Mouse (Mus musculus): ENCODE measurements at regions not wholly inside any gene's neighbourhood (a gene's known extent, or its start where the extent isn't known, plus 50 kb on each side); places are given as distances from the start of the nearest gene placed in this dataset.
"Not testable (repeated sequence)": the region's sequence is repeated elsewhere in the genome, so short reads cannot be mapped to it uniquely, and the experiment has no call there.

DNA sequence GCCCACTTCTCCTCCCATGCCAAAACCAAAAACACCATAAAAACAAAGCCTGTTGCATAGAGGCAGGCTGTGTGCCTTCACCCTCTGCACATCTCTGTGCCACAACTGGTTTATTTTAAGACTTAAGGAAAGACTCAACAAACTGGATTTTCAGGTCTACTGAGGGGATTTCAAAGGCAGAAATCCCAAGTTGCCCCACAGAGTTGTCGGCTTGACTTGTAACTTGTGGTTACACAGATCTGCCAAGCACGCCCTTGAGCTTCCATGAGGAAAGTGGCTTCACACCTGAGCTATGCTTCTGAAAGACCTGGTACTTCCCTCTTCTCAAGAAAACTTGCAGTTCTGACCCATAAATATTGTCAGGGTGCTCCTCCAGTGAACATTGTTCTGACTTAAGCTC lies 332.4 kb upstream of the Shh start:
- no peaks in the 10 kb centered on the region for H3K27me3 ChIP-seq (replicated peaks)
- no peak overlapping the region for H3K9ac ChIP-seq
- H3K36me3 ChIP-seq, result no peaks in the 10 kb centered on the region
- H3K27ac ChIP-seq (replicated peaks), result no peak overlapping the region
- no peak overlapping the region for H3K4me3 ChIP-seq
- no peaks in the 10 kb centered on the region for H3K9me3 ChIP-seq
- 81% methylated on average over 2 of the region's 2 CpGs for WGBS
- no peak for ATAC-seq (ENCODE audit: extremely low read depth, insufficient number of reproducible peaks, low FRiP score, low TSS enrichment)
- H3K4me2 ChIP-seq, result no peak overlapping the region
- H3K4me1 ChIP-seq, result no peaks in the 10 kb centered on the region

GRCm38 (mm10) chr5:28798361-28798760 lies 331.3 kb upstream of the Shh start:
- Histone ChIP-seq H3K4me3 (no peak overlapping the region), H3K9me3 (no peaks in the 10 kb centered on the region), H3K27me3 (replicated peaks) (no peaks in the 10 kb centered on the region), H3K9ac (no peak overlapping the region), H3K36me3 (no peaks in the 10 kb centered on the region), H3K4me2 (no peak overlapping the region), H3K27ac (replicated peaks) (no peak overlapping the region), H3K4me1 (no peaks in the 10 kb centered on the region)
- 78% methylated on average over 1 of the region's 1 CpGs for WGBS
- no peak for ATAC-seq (ENCODE audit: extremely low read depth, insufficient number of reproducible peaks, low FRiP score, low TSS enrichment)

DNA sequence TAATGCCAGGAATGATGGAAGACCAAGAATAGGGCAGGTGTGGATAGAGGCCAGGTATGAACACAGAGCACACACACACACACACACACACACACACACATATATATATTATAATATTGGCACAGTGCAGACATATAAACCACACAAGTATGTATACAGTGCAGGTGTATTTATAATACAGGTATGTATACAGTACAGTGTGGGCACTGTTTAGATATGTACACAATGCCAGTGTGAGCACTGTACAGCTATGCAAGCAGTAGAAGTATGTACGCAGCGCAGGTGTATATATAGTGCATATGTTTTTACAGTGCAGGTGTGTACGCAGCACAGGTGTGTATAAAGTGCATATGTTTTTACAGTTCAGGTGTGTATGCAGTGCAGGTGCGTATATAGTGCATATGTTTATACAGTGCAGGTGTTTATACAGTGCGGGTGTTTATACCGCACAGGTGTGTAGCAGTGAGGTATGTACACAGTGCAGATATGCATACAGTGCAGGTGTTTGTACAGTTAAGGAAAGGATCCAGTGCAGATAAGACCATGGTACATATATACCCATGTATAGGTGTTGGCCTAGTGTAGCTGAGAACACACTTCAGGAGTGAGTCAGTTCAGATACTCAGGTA lies 328.2 kb upstream of the Shh start:
- Histone ChIP-seq H3K4me2 (no peak overlapping the region), H3K27me3 (replicated peaks) (no peaks in the 10 kb centered on the region), H3K9ac (no peak overlapping the region), H3K36me3 (no peaks in the 10 kb centered on the region), H3K27ac (replicated peaks) (no peak overlapping the region), H3K9me3 (no peaks in the 10 kb centered on the region), H3K4me1 (no peaks in the 10 kb centered on the region), H3K4me3 (no peak overlapping the region)
- ATAC-seq (ENCODE audit: extremely low read depth, insufficient number of reproducible peaks, low FRiP score, low TSS enrichment), result no peak
- WGBS, result 89% methylated on average over 6 of the region's 6 CpGs

GRCm38 (mm10) chr5:28793781-28794180 lies 326.7 kb upstream of the Shh start:
- no peak for ATAC-seq (ENCODE audit: extremely low read depth, insufficient number of reproducible peaks, low FRiP score, low TSS enrichment)
- no peak overlapping the region for H3K4me3 ChIP-seq
- no peaks in the 10 kb centered on the region for H3K27me3 ChIP-seq (replicated peaks)
- no peak overlapping the region for H3K9ac ChIP-seq
- no peak overlapping the region for H3K27ac ChIP-seq (replicated peaks)
- H3K9me3 ChIP-seq, result no peaks in the 10 kb centered on the region
- no peaks in the 10 kb centered on the region for H3K36me3 ChIP-seq
- H3K4me1 ChIP-seq, result no peaks in the 10 kb centered on the region
- 55% methylated on average over 2 of the region's 2 CpGs for WGBS
- no peak overlapping the region for H3K4me2 ChIP-seq

- Histone ChIP-seq H3K4me2 (no peak overlapping the region), H3K4me1 (no peaks in the 10 kb centered on the region), H3K9ac (no peak overlapping the region), H3K27me3 (replicated peaks) (no peaks in the 10 kb centered on the region), H3K4me3 (no peak overlapping the region), H3K36me3 (no peaks in the 10 kb centered on the region), H3K27ac (replicated peaks) (no peak overlapping the region), H3K9me3 (no peaks in the 10 kb centered on the region)
- no peak for ATAC-seq (ENCODE audit: extremely low read depth, insufficient number of reproducible peaks, low FRiP score, low TSS enrichment)
- 77% methylated on average over 11 of the region's 11 CpGs for WGBS
These were observed 318.4 kb upstream of the Shh start for GRCm38 (mm10) chr5:28785347-28786060.

DNA sequence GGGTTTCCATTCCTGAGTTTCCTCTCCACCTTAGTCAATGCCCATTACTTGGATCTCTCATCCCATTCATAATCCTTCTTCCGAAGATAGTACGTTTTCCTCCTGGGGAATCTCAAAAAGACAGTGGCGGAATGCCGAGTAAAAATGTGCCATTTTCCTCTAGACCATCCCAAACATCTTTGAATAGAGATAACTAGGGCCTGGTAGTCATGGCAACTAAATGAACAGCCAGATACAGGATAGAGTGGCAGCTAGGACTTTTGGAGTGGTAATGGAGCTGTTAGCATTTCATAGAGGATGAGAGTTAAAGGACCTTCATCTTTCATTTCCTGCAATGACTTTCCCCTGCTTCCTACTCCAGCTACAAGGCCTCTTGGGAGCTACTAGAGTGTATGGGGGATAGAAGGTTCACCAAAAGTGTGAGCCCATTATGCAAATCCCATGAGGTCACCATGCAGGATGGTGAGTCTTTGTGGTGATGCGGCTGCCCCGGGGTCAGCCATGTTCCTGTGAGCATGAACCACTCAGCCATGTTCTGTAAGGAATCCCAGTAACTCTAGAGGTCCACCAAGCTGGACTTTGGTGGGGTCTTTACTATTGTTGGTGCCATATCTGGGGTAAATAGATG lies 317.4 kb upstream of the Shh start:
- Histone ChIP-seq H3K27me3 (replicated peaks) (no peaks in the 10 kb centered on the region), H3K9me3 (no peaks in the 10 kb centered on the region), H3K9ac (no peak overlapping the region), H3K4me1 (no peaks in the 10 kb centered on the region), H3K36me3 (no peaks in the 10 kb centered on the region), H3K27ac (replicated peaks) (no peak overlapping the region), H3K4me3 (no peak overlapping the region), H3K4me2 (no peak overlapping the region)
- ATAC-seq (ENCODE audit: extremely low read depth, insufficient number of reproducible peaks, low FRiP score, low TSS enrichment), result no peak
- WGBS, result 82% methylated on average over 6 of the region's 6 CpGs

DNA sequence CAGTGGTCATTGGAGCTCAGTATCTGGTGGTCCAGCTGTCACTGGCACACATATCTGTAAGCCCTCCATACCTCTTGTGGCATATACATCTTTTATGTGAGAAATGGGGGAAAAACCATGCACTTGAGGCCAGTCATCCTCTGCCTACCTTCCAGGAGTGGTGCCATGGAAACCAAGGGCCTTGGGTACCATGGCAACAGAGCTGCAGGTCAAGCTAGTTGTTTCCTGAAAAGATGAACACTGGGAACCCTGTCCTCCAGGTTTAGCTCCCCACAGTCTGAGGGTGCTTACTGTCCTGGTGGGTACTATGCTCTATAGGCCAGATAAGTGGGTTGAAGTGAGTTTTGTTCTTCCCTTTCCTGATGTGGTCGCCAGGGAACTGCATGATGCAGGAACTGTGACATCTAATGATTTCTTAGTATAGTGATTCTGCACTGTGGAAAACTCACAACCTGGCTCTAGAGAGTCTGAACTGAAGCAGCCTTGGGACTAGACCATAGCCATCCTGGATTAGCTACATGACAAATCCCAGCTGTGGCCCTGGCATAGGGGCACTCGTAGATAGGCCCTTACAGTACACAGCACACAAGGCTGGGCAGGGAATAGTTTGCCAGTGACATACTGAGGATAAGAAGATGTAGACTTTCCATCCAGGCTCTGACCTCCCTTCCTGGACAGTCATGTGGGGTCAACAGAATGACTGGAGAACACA lies 308.7 kb upstream of the Shh start:
- no peak overlapping the region for H3K4me3 ChIP-seq
- H3K36me3 ChIP-seq, result no peaks in the 10 kb centered on the region
- ATAC-seq (ENCODE audit: extremely low read depth, insufficient number of reproducible peaks, low FRiP score, low TSS enrichment), result no peak
- no peaks in the 10 kb centered on the region for H3K9me3 ChIP-seq
- no peak overlapping the region for H3K9ac ChIP-seq
- no peak overlapping the region for H3K27ac ChIP-seq (replicated peaks)
- 71% methylated on average over 2 of the region's 2 CpGs for WGBS
- H3K27me3 ChIP-seq (replicated peaks), result no peaks in the 10 kb centered on the region
- H3K4me2 ChIP-seq, result no peak overlapping the region
- H3K4me1 ChIP-seq, result no peaks in the 10 kb centered on the region

DNA sequence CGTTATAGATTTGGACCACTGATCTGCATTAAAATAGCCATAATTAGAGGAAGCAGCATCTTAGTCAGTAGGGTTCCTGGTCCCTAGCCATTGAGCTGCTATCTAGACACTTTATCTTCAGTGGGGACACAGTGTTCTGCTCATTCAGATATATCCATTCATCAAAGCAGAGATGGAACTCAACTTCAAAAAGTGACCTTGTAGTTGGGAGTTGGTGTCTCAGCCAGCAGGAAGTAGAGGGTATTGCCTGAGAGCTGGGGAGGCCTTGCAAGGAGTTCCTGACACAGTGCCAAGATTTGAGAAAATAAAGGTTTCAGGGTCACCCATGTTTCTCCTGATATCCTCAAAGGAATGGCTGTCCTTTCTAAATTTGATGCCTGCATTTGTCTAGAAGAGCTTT lies 304.7 kb upstream of the Shh start:
- no peaks in the 10 kb centered on the region for H3K4me1 ChIP-seq
- WGBS, result 84% methylated on average over 1 of the region's 1 CpGs
- no peaks in the 10 kb centered on the region for H3K9me3 ChIP-seq
- H3K4me2 ChIP-seq, result no peak overlapping the region
- no peak overlapping the region for H3K4me3 ChIP-seq
- H3K9ac ChIP-seq, result no peak overlapping the region
- H3K27me3 ChIP-seq (replicated peaks), result no peaks in the 10 kb centered on the region
- no peak overlapping the region for H3K27ac ChIP-seq (replicated peaks)
- H3K36me3 ChIP-seq, result no peaks in the 10 kb centered on the region
- no peak for ATAC-seq (ENCODE audit: extremely low read depth, insufficient number of reproducible peaks, low FRiP score, low TSS enrichment)

- Histone ChIP-seq H3K9ac (no peak overlapping the region), H3K27me3 (replicated peaks) (no peaks in the 10 kb centered on the region), H3K4me3 (no peak overlapping the region), H3K4me2 (no peak overlapping the region), H3K4me1 (no peaks in the 10 kb centered on the region), H3K27ac (replicated peaks) (no peak overlapping the region), H3K9me3 (peaks cover 7% of the 10 kb centered on the region), H3K36me3 (no peaks in the 10 kb centered on the region)
- ATAC-seq (ENCODE audit: extremely low read depth, insufficient number of reproducible peaks, low FRiP score, low TSS enrichment), result no peak
- WGBS, result 77% methylated on average over 6 of the region's 6 CpGs
These were observed 289.3 kb upstream of the Shh start for GRCm38 (mm10) chr5:28756171-28756948.

- not testable (repeated sequence) for H3K9me3 ChIP-seq; H3K9ac ChIP-seq; H3K27ac ChIP-seq (replicated peaks); H3K4me2 ChIP-seq; ATAC-seq (ENCODE audit: extremely low read depth, insufficient number of reproducible peaks, low FRiP score, low TSS enrichment); H3K4me1 ChIP-seq; H3K27me3 ChIP-seq (replicated peaks); H3K4me3 ChIP-seq; H3K36me3 ChIP-seq
These were observed 284.8 kb upstream of the Shh start for GRCm38 (mm10) chr5:28751821-28752220.

DNA sequence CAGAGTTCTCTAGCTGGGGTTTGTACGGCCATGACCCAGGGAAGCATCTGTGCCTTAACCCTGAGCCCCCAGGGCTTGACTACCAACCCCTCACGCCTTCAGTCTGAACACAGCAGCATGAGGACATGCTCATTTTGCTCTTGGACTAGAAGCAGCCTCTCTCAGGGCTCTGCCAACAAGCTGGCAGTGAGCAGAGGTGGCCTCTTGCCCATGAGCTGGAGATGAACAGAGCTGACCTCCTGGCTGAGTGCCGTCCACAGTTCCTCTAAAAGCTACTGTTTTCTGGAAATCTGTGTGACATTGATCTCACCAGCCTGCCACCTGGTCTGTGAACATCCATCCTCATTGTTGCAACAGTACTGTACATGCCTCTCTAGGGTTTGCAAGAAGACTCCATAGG lies 267.7 kb upstream of the Shh start:
- H3K27me3 ChIP-seq (replicated peaks), result no peaks in the 10 kb centered on the region
- WGBS, result 63% methylated on average over 3 of the region's 3 CpGs
- H3K9me3 ChIP-seq, result no peaks in the 10 kb centered on the region
- no peak for ATAC-seq (ENCODE audit: extremely low read depth, insufficient number of reproducible peaks, low FRiP score, low TSS enrichment)
- H3K4me1 ChIP-seq, result no peaks in the 10 kb centered on the region
- H3K27ac ChIP-seq (replicated peaks), result no peak overlapping the region
- no peak overlapping the region for H3K4me2 ChIP-seq
- no peaks in the 10 kb centered on the region for H3K36me3 ChIP-seq
- no peak overlapping the region for H3K4me3 ChIP-seq
- no peak overlapping the region for H3K9ac ChIP-seq
